Mouse (Mus musculus) testis, adult 2 months (tissue): ENCODE data around the gene Lad1.

Experiments
- CTCF ChIP-seq: fragments of 200-500 bp; IDR thresholded peaks from 2 replicates; pipeline ENCODE4 v1.5.1; 2012; ENCODE audit warnings: low read depth, mild to moderate bottlenecking, inconsistent platforms, low read length, moderate library complexity; ENCODE audit not compliant: control insufficient read depth, insufficient read depth, insufficient replicate concordance
- POLR2A ChIP-seq: fragments of 200-500 bp; IDR thresholded peaks from 2 replicates; pipeline ENCODE4 v1.6.1; 2012; ENCODE audit warnings: low read depth, mild to moderate bottlenecking, inconsistent platforms, low read length, moderate library complexity; ENCODE audit not compliant: control insufficient read depth

- TF ChIP-seq CTCF (no peak), POLR2A (no peak)
Measured at GRCm38 (mm10) chr1:135862561-135862960, 44.2 kb downstream of the Lad1 start.
